Mouse (Mus musculus) heart, postnatal 10 days (tissue): ENCODE data around the gene Slc22a18. TPM values are rescaled to one million over a fixed set of nuclear protein-coding genes. Genes with fewer than 3 reads are reported as not detected.

Experiments
- DNase-seq, 2 experiments: peaks; one replicate each; pipeline ENCODE4 v3.0.0; 2021
- intact Hi-C: fragments of 180-260 bp; cut with DNase I; formaldehyde crosslinking; loops from one replicate; pipeline ENCODE4 v1.15.1; 2025
- total RNA-seq, 2 experiments: library from RNA; stranded (reverse); gene quantifications; 2 replicates each; pipeline ENCODE4 v1.2.3; 2021

Gene Slc22a18
- total RNA-seq, 2 experiments from 2014 or later = 0.43 to 0.50 TPM

DNA sequence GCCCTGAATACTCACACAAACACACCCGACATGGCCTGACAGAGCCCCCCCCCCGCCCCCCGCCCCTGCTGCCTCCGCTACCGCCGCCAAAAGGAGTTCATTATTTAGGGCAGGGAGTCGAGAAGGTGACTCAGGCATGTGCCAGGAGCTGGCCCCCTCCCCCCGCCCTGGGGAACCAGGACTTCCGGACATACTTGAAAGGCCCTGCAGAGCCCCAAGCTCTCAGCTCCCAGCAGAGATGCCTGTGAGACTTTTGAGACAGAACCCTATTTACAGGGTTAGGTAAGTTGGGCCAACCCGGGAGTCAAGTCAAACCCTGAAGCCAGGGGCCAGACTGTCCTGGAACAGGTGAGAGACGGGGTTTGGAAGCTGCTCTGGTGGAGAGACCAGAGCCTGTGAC lies 11.6 kb upstream of the Slc22a18 start:
- intact Hi-C loops = loop anchor here (2.0 to 5.0 kb wide), 2 partner anchors 150 to 167 kb away; no protein-coding TSS in a partner anchor
- no peak for DNase-seq

DNA sequence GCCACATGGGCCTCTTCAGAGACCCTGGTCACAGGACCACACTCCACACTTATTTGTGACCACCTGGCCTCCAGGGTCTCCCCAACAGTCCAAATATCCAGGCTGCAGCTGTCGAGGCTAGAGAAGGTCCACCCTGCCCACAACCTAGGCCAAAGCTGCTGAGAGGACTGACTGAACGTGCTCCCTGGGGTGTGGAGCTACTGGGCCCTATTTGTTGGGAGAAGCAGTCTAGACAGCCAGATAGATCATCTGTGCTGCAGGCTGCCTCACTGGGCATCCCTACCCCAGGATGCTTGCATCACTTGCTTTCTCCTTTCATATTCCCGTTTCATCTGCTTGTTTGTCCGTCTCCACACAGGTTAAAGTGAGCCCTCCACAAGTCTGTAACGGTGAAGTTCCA lies 11.0 kb upstream of the Slc22a18 start:
- DNase-seq = no peak
- intact Hi-C loops = loop anchor here (2.0 to 5.0 kb wide), 2 partner anchors 150 to 168 kb away; no protein-coding TSS in a partner anchor

DNA sequence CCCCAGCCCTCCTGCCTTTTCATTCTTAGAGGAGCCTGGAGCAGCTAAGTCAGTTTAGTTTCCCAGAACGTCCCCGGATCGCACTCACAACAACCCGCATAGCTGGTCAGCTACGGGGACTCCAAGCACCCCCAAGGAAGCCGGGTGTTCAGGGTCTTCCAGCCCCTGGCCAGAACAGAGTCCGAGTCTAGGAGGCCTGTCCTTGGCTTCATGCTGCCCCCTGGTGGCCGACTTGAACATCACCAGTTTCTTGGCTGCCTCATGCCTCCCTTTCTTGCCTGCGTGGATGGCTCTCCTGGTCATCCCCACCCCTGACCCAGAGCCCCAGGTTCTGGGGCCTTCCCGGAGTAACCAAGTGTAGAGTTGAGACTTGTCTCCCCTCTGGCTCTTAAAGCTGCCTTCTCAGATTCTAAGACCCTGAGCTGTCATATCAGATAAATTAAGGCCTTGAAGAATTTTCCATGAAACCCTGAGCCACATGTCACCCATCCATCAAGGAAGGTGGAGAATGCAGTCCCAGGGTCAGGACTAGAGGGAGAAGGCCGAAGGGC lies 9.6 kb upstream of the Slc22a18 start:
- peak; percentile 83 to 92 for DNase-seq

GRCm38 (mm10) chr7:143464811-143465560 lies 8.6 kb upstream of the Slc22a18 start:
- peak; percentile 52 to 62 for DNase-seq
- intact Hi-C loops = loop anchor here (1.0 to 5.0 kb wide), 3 partner anchors 153 to 458 kb away; partner anchors contain the start of gene Tspan32

More for the DNA sequence above, 9.6 kb upstream of the Slc22a18 start:
- intact Hi-C loops = loop anchor here (1.0 to 5.0 kb wide), 3 partner anchors 152 to 310 kb away; no protein-coding TSS in a partner anchor

GRCm38 (mm10) chr7:143466099-143466677 lies 7.3 kb upstream of the Slc22a18 start:
- peak; percentile 87 to 93 for DNase-seq
- intact Hi-C loops = loop anchor here (1.0 to 5.0 kb wide), 2 partner anchors 371 to 459 kb away; partner anchors contain the start of gene Tspan32

- intact Hi-C loops = loop anchor here (5.0 kb wide), 1 partner anchor 460 kb away; the partner anchor contains the start of gene Tspan32
- no peak for DNase-seq
Observed at GRCm38 (mm10) chr7:143467714-143468113, 5.8 kb upstream of the Slc22a18 start.

DNA sequence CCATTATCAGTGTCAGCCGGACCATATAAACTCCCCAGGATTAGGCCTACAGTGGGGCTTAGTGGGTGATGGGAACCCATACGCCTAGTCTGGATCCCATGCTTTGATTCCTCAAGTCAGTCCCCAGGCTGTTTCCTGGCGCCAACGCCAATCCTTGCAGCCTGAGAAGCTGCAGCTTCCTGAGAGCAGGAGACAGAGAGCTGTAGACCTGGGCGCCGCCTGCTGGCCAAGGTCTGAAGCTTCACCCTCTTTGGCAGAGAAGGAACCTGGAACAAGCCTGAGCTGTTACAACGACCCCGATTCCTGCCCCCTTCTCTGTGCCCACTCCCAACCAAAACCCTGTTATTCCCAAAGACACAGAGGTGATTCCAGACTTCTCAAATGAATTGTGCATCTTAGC lies 3.6 kb upstream of the Slc22a18 start:
- intact Hi-C loops = loop anchor here (5.0 to 10.0 kb wide), 2 partner anchors 463 to 575 kb away; partner anchors contain the start of gene Tspan32
- DNase-seq = peak; percentile 80 to 89

- DNase-seq = no peak
- intact Hi-C loops = loop anchor here (10.0 kb wide), 1 partner anchor 580 kb away; no protein-coding TSS in a partner anchor
Observed at GRCm38 (mm10) chr7:143474811-143475210, 1.3 kb downstream of the Slc22a18 start.

- intact Hi-C loops = loop anchor here (10.0 kb wide), 1 partner anchor 581 kb away; no protein-coding TSS in a partner anchor
- no peak for DNase-seq
Observed at GRCm38 (mm10) chr7:143475876-143476275, 2.3 kb downstream of the Slc22a18 start.

DNA sequence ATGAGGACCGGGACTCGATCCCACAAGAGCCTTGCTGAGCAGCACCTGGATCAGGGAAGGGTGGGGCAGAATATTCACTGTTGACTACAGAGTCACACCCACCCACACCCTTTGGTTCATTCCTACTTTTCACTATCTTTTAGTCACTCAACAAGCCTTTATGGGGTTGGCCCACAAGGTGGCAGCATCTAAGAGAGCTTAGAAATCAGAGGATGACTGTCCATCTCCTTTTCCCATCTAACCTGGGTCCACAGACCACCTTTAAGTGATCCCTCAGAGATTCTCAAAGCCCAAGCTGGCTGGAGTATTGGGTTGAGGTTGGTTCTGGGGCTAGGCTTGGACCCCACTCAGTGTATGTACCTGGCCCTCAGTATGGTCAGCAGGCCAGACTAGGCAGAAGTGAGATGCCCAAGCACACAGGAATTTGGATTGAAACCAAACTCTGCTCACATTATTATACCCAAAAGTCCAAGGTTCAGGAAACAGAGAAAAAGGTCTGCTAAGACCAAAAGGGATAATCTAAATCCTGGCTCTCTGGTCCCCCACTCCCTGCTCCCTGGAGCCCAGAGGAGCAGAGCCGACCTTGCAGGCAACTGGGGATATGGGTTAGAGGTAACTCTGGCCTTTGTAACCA lies 3.3 kb downstream of the Slc22a18 start:
- intact Hi-C loops = loop anchor here (10.0 kb wide), 1 partner anchor 582 kb away; no protein-coding TSS in a partner anchor
- no peak for DNase-seq

- DNase-seq = no peak
- intact Hi-C loops = loop anchor here (10.0 kb wide), 1 partner anchor 583 kb away; no protein-coding TSS in a partner anchor
Observed at GRCm38 (mm10) chr7:143477800-143478199, 4.3 kb downstream of the Slc22a18 start.

GRCm38 (mm10) chr7:143480498-143480897 lies 7.0 kb downstream of the Slc22a18 start:
- DNase-seq = peak; percentile 56 to 83
- intact Hi-C loops = loop anchor here (1.0 to 10.0 kb wide), 2 partner anchors 26 to 284 kb away; partner anchors contain the start of gene Mrgprg

GRCm38 (mm10) chr7:143481806-143482387 lies 8.4 kb downstream of the Slc22a18 start:
- intact Hi-C loops = loop anchor here (10.0 kb wide), 1 partner anchor 283 kb away; the partner anchor contains the start of gene Mrgprg
- no peak for DNase-seq

- intact Hi-C loops = loop anchor here (10.0 kb wide), 1 partner anchor 282 kb away; the partner anchor contains the start of gene Mrgprg
- no peak for DNase-seq
Observed at GRCm38 (mm10) chr7:143482541-143482940, 9.0 kb downstream of the Slc22a18 start.

DNA sequence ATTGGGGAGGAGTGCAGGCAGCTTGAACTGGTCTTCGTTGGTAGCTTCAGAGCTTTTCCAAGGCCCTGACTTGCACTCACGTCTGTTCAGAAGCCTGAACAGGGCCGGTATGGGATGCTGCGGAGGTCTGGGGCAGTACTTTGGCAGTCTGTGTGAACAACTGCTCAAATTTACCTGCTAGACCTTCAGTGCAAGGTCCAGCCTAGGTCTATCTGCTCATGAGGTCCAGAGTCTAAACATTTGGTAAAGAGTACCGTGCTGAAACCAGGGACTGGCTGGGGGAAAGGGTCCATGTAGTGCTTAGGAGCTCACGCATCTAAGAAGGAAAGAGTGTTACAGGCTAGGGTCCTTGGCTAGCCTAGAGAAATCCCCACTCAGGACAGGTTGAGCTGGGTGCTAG lies 16.2 kb downstream of the Slc22a18 start:
- intact Hi-C loops = loop anchor here (10.0 kb wide), 1 partner anchor 275 kb away; the partner anchor contains the start of gene Mrgprg
- no peak for DNase-seq

- DNase-seq = no peak
- intact Hi-C loops = no loop called here
Observed at GRCm38 (mm10) chr7:143493616-143494126, 20.1 kb downstream of the Slc22a18 start.

- no peak for DNase-seq
- intact Hi-C loops = no loop called here
Observed at GRCm38 (mm10) chr7:143495104-143495961, 21.8 kb downstream of the Slc22a18 start.

GRCm38 (mm10) chr7:143498584-143498983 lies 25.0 kb downstream of the Slc22a18 start:
- intact Hi-C loops = no loop called here
- DNase-seq = no peak

GRCm38 (mm10) chr7:143500912-143501311 lies 27.4 kb downstream of the Slc22a18 start:
- intact Hi-C loops = no loop called here
- DNase-seq = peak in 1 of 2 experiments; percentile 16
